ENCODE assay signal across 8 mouse cellular contexts in genomic region chr19:24166516-24167091, GRCm38 (mm10). TPM values are rescaled to one million over a fixed set of nuclear protein-coding genes. Genes with fewer than 3 reads are reported as not detected.
DNase-seq lines count a peak whose midpoint lies in the region; ATAC-seq and TF ChIP-seq lines count a peak whose summit lies in the region.

No protein-coding gene starts in this region.

- peaks cover 8% of the 10 kb centered on the region for H3K79me2 ChIP-seq in heart, adult 2 months (replicated peaks; ENCODE audit: control insufficient read depth, insufficient read depth, low read length)

- ATAC-seq in lung, embryonic 15.5 days (ENCODE audit: borderline replicate concordance, extremely low read depth, low FRiP score, low TSS enrichment): peak; percentile 92

- no peak for TF ChIP-seq CTCF in ES-Bruce4 (IDR thresholded peaks at IDR 0.05; ENCODE audit: low read depth, low read length)
- TF ChIP-seq CTCF in heart, adult 2 months (IDR thresholded peaks at IDR 0.05): no peak

- peaks cover 3% of the 10 kb centered on the region for H3K4me1 ChIP-seq in ES-Bruce4 (ENCODE audit: control insufficient read depth, insufficient read depth, low read length)
- H3K4me1 ChIP-seq in heart, adult 2 months (ENCODE audit: control insufficient read depth, insufficient read depth, low read length): peaks cover 11% of the 10 kb centered on the region
- peaks cover 52% of the 10 kb centered on the region for H3K4me1 ChIP-seq in lung, embryonic 15.5 days

- H3K9me3 ChIP-seq in ES-Bruce4 (replicated peaks; ENCODE audit: control insufficient read depth, insufficient read depth, low read length, poor library complexity, severe bottlenecking): no peaks in the 10 kb centered on the region
- no peaks in the 10 kb centered on the region for H3K9me3 ChIP-seq in lung, embryonic 15.5 days

- TF ChIP-seq POLR2A in ES-Bruce4 (IDR thresholded peaks at IDR 0.05; ENCODE audit: insufficient read depth, low read length): no peak
- TF ChIP-seq POLR2A in heart, adult 2 months (IDR thresholded peaks at IDR 0.05; ENCODE audit: insufficient read depth, low read depth, low read length): peak; percentile 32; the same call in 1 of the 2 replicates

- peak overlapping the region; percentile 50 for H3K4me2 ChIP-seq in lung, embryonic 15.5 days

- H3K9ac ChIP-seq in ES-Bruce4 (ENCODE audit: low read depth, poor library complexity, severe bottlenecking): peak overlapping the region; percentile 24
- H3K9ac ChIP-seq in heart, adult 2 months (ENCODE audit: low read depth, low read length): peak overlapping the region; percentile 30; the same call in 1 of the 2 replicates
- H3K9ac ChIP-seq in lung, embryonic 15.5 days: no peak overlapping the region

- TF ChIP-seq EP300 in ES-Bruce4 (IDR thresholded peaks at IDR 0.05; ENCODE audit: insufficient read depth, low read depth, low read length): 0 out of 2 replicates have a peak, but pooled peaks have one; percentile 26
- TF ChIP-seq EP300 in heart, adult 2 months (IDR thresholded peaks at IDR 0.05; ENCODE audit: insufficient read depth, low read depth, low read length): 0 out of 2 replicates have a peak, but pooled peaks have one; percentile 24

- 16% methylated on average over 17 of the region's 17 CpGs for WGBS in heart, adult 2 months
- WGBS in lung, embryonic 15.5 days: 17% methylated on average over 17 of the region's 17 CpGs

- no peaks in the 10 kb centered on the region for H3K36me3 ChIP-seq in ES-Bruce4 (ENCODE audit: control insufficient read depth, insufficient read depth, low read length, poor library complexity, severe bottlenecking)
- peaks cover 2% of the 10 kb centered on the region for H3K36me3 ChIP-seq in heart, adult 2 months (ENCODE audit: control insufficient read depth, insufficient read depth, low read length)
- no peaks in the 10 kb centered on the region for H3K36me3 ChIP-seq in lung, embryonic 15.5 days

- H3K27ac ChIP-seq in ES-Bruce4 (ENCODE audit: insufficient read depth, low read length): no peak overlapping the region
- H3K27ac ChIP-seq in heart, adult 2 months: peak overlapping the region; percentile 50
- peak overlapping the region; percentile 76 for H3K27ac ChIP-seq in lung, embryonic 15.5 days

- DNase-seq in adrenal gland, postnatal 14 days: peak; percentile 73
- DNase-seq in heart, adult 2 months: peak; percentile 62 to 77
- DNase-seq in kidney, adult 18-20 months: peak; percentile 43
- peak; percentile 76 for DNase-seq in retina, postnatal 1 day
- no peak for DNase-seq in cerebellum, adult 9-11 months
- no peak for DNase-seq in frontal cortex, postnatal 25 days (ENCODE audit: low spot score in 2 of 2)

- intact Hi-C loops in heart, adult 2 months (cut with DNase I): no loop called here

- no peaks in the 10 kb centered on the region for H3K27me3 ChIP-seq in ES-Bruce4 (ENCODE audit: control insufficient read depth, insufficient read depth, low read length, poor library complexity, severe bottlenecking)
- no peaks in the 10 kb centered on the region for H3K27me3 ChIP-seq in heart, adult 2 months (ENCODE audit: control insufficient read depth, insufficient read depth, low read length)
- H3K27me3 ChIP-seq in lung, embryonic 15.5 days: no peaks in the 10 kb centered on the region

- no peak overlapping the region for H3K4me3 ChIP-seq in ES-Bruce4 (ENCODE audit: low read depth, low read length)
- peak overlapping the region; percentile 38 for H3K4me3 ChIP-seq in heart, adult 2 months
- H3K4me3 ChIP-seq in lung, embryonic 15.5 days: peak overlapping the region; percentile 24

RNA-seq across cellular contexts. Expression of gene Tjp2, which starts 58.2 kb away (rescaled TPM):
- polyA plus RNA-seq in ES-Bruce4 (2011; ENCODE audit: insufficient read depth, insufficient read length, low read depth, missing spikeins): 114 and 115 TPM in 2 replicates
- 11.2 and 11.8 TPM in 2 replicates for total RNA-seq in adrenal gland, postnatal 14 days (2021)
- total RNA-seq in heart, adult 2 months (2021): 10 to 100 TPM; 16.1 to 19.2 TPM
- 7.9 and 10.2 TPM in 2 replicates for polyA plus RNA-seq in heart, adult 2 months (2012; rRNA removed)
- polyA plus RNA-seq in lung, embryonic 15.5 days (2015; fragmentation: Nextera tagmentation; extraction: Ambion mirVana): 36.6 and 38.6 TPM in 2 replicates

Comparison
In these comparisons a context has a peak if more than half of its experiments do, and no peak if none do; other contexts are left out.
1. DNase-seq: peak in adrenal gland, postnatal 14 days (single experiment), heart, adult 2 months (2 of 2), kidney, adult 18-20 months (single experiment) and retina, postnatal 1 day (single experiment); none in cerebellum, adult 9-11 months (single experiment) and frontal cortex, postnatal 25 days (0 of 2).